Mouse (Mus musculus) lung, embryonic 14.5 days (tissue): Measurements from ENCODE around the gene Dnah9. TPM values are rescaled to one million over a fixed set of nuclear protein-coding genes. Genes with fewer than 3 reads are reported as not detected.

Experiments
- ATAC-seq: fragments of 200-750 bp; cut with Nextera tagmentation; 2 replicates; pipeline ENCODE4 v1.8.0; 2017; ENCODE audit warnings: mild to moderate bottlenecking, moderate TSS enrichment, moderate library complexity; ENCODE audit not compliant: insufficient read depth
- DNase-seq: peaks from one replicate; pipeline ENCODE4 v3.0.0-alpha.2; 2015
- H3K27ac ChIP-seq: fragments of 300-500 bp; sonication (generic); 2 replicates; pipeline ENCODE4 v1.5.1; 2014; ENCODE audit warnings: low read depth, mild to moderate bottlenecking, moderate library complexity
- H3K27me3 ChIP-seq: fragments of 300-500 bp; sonication (generic); 2 replicates; pipeline ENCODE4 v1.6.1; 2014; ENCODE audit warnings: low read length, control low read depth; ENCODE audit not compliant: insufficient read depth
- H3K36me3 ChIP-seq: fragments of 300-500 bp; sonication (generic); 2 replicates; pipeline ENCODE4 v1.6.1; 2014; ENCODE audit warnings: control low read depth; ENCODE audit not compliant: insufficient read depth
- H3K4me1 ChIP-seq: fragments of 300-500 bp; sonication (generic); 2 replicates; pipeline ENCODE4 v1.6.1; 2014; ENCODE audit warnings: antibody characterized with exemption, control low read depth; ENCODE audit not compliant: insufficient read depth
- H3K4me2 ChIP-seq: fragments of 300-500 bp; sonication (generic); 2 replicates; pipeline ENCODE4 v1.6.1; 2014; ENCODE audit warnings: mild to moderate bottlenecking
- H3K4me3 ChIP-seq: fragments of 300-500 bp; sonication (generic); 2 replicates; pipeline ENCODE4 v1.5.1; 2014; ENCODE audit warnings: low read depth, low read length
- H3K9ac ChIP-seq: fragments of 300-500 bp; sonication (generic); 2 replicates; pipeline ENCODE4 v1.6.1; 2014
- H3K9me3 ChIP-seq: fragments of 300-500 bp; sonication (generic); 2 replicates; pipeline ENCODE4 v1.6.1; 2016; ENCODE audit warnings: low read depth, low read length, control low read depth
- CTCF ChIP-seq: IDR thresholded peaks from 2 replicates; pipeline ENCODE4 v1.5.1; 2016; ENCODE audit warnings: antibody characterized with exemption, low read depth
- WGBS: fragments of 180-500 bp; shearing (Covaris S2); extraction: QIAGEN DNeasy Blood & Tissue Kit; methylation state at CpG from one replicate; pipeline ENCODE4 v1.1.7; 2014; 5-methylcytosine and 5-hydroxymethylcytosine counted together
- polyA plus RNA-seq: library from polyadenylated mRNA; unstranded; fragments of >200 nt; fragmentation: Nextera tagmentation; extraction: Ambion mirVana; gene quantifications from 2 replicates; pipeline ENCODE4 v1.2.1, GENCODE M21; 2014

Gene Dnah9
- polyA plus RNA-seq: 0.08 and 0.16 TPM in 2 replicates

DNA sequence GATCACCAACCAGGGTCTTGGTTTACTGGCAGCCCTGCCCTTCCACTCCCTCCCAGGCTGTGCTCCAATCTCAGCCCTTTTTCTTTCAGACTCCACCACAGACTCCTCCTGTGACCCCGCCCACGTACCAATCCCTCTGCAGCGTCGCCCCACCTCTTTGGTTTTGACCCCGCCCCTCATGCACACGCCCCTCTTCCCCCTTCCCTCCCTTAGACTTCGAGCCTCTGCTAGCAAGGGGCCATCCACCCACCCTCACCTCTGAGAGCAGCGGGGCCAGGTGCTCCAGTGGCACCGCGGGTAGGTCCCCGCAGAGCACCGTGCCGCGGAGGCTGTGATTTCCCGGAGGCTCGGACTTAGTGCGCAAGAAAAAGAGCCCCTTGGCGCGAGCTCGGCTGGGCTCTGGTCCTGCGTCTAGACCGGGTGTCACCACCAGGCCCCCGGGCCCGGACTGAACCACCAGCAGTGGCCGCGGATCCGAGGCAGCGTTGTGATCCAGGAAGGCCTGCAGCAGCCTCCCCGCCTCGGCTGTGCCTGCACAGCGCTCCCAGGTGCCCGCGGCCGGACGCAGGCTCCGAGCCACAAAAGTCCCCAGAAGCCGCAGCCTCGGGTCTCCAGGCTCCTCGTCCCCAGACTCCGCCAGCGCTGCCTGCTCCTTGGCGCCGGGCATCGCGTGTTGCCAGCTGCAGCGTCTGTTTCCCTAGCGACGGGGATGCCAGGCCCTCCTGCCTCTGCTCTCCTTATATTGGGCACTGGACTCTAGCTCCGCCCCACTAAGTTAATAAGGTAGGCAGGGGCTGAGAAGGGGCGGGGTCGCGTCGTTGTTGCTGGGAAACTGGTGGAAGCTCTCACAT, at the start of gene Dnah9:
TSS of gene Dnah9 (minus strand) at position 751 of the 851 bp plus-strand sequence.
- Histone ChIP-seq H3K27me3 (peaks cover 7% of the 10 kb centered on the region; the same call in 1 of the 2 replicates), H3K27ac (0 out of 2 replicates have a peak within 1 kb of the TSS, but pooled peaks have one; percentile 18), H3K9me3 (no peaks in the 10 kb centered on the region), H3K9ac (peak within 1 kb of the TSS; percentile 25; the same call in 1 of the 2 replicates), H3K4me1 (no peaks in the 10 kb centered on the region), H3K36me3 (no peaks in the 10 kb centered on the region), H3K4me2 (peak within 1 kb of the TSS; percentile 97), H3K4me3 (peak within 1 kb of the TSS; percentile 48)
- WGBS: under 1% methylated on average over 53 of the region's 53 CpGs
- DNase-seq (peak; percentile 87), ATAC-seq (peak; percentile 95)
- TF ChIP-seq CTCF: no peak

DNA sequence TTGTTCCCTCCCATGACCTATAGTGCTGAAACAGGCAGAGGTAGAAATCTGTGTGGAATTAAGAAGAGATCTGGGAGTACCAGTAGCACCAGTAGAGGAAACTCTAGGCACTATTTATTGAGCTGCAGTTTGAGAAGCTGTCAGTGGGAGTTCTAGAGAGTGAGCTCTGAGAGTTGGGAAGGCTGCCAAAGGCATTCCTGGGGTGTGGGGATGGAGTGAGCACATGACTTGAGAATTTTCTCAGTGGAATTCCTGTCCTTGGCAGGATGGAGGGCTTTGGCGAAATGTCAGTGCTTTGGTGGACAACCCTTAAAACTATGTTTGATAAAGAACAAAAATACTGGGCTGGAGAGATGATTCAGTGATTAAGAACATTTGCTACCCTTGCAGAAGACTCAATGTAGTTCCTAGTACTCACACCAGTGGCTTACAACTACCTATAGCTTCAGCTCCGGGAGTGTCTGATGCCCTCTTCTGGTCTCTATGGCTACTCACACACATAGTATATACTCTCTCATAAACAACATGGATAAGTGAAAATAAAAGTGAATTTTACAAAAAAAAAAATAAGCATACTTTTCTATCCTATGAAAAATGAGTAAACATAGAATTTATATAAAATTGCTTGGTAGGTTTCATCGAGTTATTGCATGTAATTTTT, 20.4 kb upstream of the Dnah9 start:
- ATAC-seq (peak; percentile 95), DNase-seq (peak; percentile 95)
- Histone ChIP-seq H3K9me3 (no peaks in the 10 kb centered on the region), H3K4me2 (no peak overlapping the region), H3K27ac (no peak overlapping the region), H3K4me3 (no peak overlapping the region), H3K27me3 (no peaks in the 10 kb centered on the region), H3K36me3 (no peaks in the 10 kb centered on the region), H3K4me1 (peaks cover 4% of the 10 kb centered on the region; the same call in 1 of the 2 replicates), H3K9ac (no peak overlapping the region)
- TF ChIP-seq CTCF: peak; percentile 9
- 61% methylated on average over 3 of the region's 3 CpGs for WGBS

GRCm38 (mm10) chr11:66188146-66188545, 19.8 kb upstream of the Dnah9 start:
- Histone ChIP-seq H3K4me2 (no peak overlapping the region), H3K4me3 (no peak overlapping the region), H3K27ac (no peak overlapping the region), H3K4me1 (peaks cover 4% of the 10 kb centered on the region; the same call in 1 of the 2 replicates), H3K27me3 (no peaks in the 10 kb centered on the region), H3K9me3 (no peaks in the 10 kb centered on the region), H3K36me3 (no peaks in the 10 kb centered on the region), H3K9ac (no peak overlapping the region)
- TF ChIP-seq CTCF: no peak
- 76% methylated on average over 2 of the region's 2 CpGs for WGBS
- no peak for DNase-seq
- no peak for ATAC-seq

DNA sequence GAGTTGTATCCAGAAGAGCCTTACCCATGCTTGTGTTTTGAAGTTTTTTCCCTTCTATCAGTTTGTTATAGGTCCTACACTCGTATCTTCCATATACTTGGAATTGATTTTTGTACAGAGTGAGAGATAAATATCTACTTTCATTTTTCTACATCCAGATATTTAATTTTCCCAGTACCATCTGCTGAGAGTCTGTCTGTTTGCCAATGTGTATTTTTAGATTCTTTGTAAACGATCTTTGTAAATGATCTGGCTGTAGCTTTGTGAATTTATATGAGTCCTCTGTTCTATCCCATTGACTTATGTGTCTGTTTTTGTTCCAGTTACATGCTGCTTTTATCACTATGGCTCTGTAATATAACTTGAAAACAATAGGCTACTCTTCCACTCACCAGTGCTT, 9.4 kb upstream of the Dnah9 start:
- ATAC-seq: no peak
- TF ChIP-seq CTCF: no peak
- Histone ChIP-seq H3K36me3 (no peaks in the 10 kb centered on the region), H3K9me3 (no peaks in the 10 kb centered on the region), H3K27ac (no peak overlapping the region), H3K27me3 (no peaks in the 10 kb centered on the region), H3K4me2 (no peak overlapping the region), H3K4me1 (no peaks in the 10 kb centered on the region), H3K9ac (no peak overlapping the region), H3K4me3 (no peak overlapping the region)
- WGBS: 42% methylated on average over 2 of the region's 2 CpGs
- DNase-seq: no peak

- H3K36me3 ChIP-seq: no peaks in the 10 kb centered on the region
- H3K27ac ChIP-seq: no peak overlapping the region
- H3K27me3 ChIP-seq: peaks cover 7% of the 10 kb centered on the region; the same call in 1 of the 2 replicates
- H3K4me2 ChIP-seq: no peak overlapping the region
- ATAC-seq: no peak
- no peak overlapping the region for H3K9ac ChIP-seq
- WGBS: 64% methylated on average over 2 of the region's 2 CpGs
- no peak overlapping the region for H3K4me3 ChIP-seq
- no peak for TF ChIP-seq CTCF
- no peak for DNase-seq
- no peaks in the 10 kb centered on the region for H3K4me1 ChIP-seq
- no peaks in the 10 kb centered on the region for H3K9me3 ChIP-seq
Observed at GRCm38 (mm10) chr11:66164022-66164421, 4.3 kb downstream of the Dnah9 start.

- no peak overlapping the region for H3K4me3 ChIP-seq
- H3K27me3 ChIP-seq: no peaks in the 10 kb centered on the region
- ATAC-seq (no peak), DNase-seq (no peak)
- H3K4me1 ChIP-seq: no peaks in the 10 kb centered on the region
- no peak for TF ChIP-seq CTCF
- no peaks in the 10 kb centered on the region for H3K36me3 ChIP-seq
- H3K4me2 ChIP-seq: no peak overlapping the region
- H3K9ac ChIP-seq: no peak overlapping the region
- H3K9me3 ChIP-seq: no peaks in the 10 kb centered on the region
- 59% methylated on average over 11 of the region's 11 CpGs for WGBS
- no peak overlapping the region for H3K27ac ChIP-seq
Observed at GRCm38 (mm10) chr11:66140631-66141252, 27.6 kb downstream of the Dnah9 start.

DNA sequence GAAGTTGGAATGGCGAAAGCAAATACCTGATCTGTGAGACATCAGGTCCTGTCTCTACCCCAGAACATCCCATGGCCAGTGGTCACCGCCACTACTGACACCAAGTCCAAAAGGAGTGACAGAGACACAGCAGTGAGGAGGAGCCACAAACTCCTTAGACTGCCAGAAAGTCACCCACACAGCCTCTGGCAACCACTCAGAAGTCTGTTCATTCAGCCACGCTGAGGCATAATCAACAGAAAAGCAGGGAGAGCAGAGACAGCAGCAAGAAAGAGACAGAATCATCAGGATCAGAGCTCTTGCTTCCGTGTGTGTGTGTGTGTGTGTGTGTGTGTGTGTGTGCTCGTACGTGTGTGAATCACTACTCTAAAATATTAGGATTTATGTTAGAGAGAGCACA, 33.5 kb downstream of the Dnah9 start:
- no peak for TF ChIP-seq CTCF
- no peak overlapping the region for H3K4me3 ChIP-seq
- 74% methylated on average over 6 of the region's 6 CpGs for WGBS
- DNase-seq: no peak
- H3K27me3 ChIP-seq: no peaks in the 10 kb centered on the region
- no peaks in the 10 kb centered on the region for H3K4me1 ChIP-seq
- H3K36me3 ChIP-seq: no peaks in the 10 kb centered on the region
- H3K9ac ChIP-seq: no peak overlapping the region
- H3K27ac ChIP-seq: no peak overlapping the region
- ATAC-seq: no peak
- H3K9me3 ChIP-seq: no peaks in the 10 kb centered on the region
- H3K4me2 ChIP-seq: no peak overlapping the region
